Mouse (Mus musculus): Measurements from ENCODE around the gene Atp5h.

Atp5h gene

DNA sequence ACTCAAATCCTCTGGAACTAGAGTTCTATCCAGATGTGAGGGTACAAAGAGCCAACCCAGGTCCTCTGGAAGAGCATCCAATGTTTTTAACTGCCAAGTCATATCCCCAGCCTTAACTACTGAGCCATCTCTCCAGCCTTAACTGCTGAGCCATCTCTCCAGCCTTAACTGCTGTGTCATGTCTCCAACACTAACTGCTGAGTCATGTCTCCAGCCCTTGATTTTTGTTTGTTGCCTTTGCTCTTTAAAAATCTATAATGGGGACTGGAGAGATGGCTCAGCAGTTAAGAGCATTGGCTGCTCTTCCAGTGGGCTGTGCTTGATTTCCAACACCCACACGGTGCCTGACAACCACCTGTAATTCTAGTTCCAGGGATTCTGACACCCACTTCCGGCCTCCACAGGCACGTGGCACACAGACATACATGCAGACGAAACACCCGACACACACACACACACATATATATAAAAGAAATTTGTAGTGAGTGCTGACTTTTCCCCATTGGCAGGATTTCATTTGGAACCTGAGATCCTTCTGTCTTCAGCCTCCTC is 17.9 kb upstream of the Atp5h start:
- no peak for DNase-seq (ENCODE audit: low spot score)

DNA sequence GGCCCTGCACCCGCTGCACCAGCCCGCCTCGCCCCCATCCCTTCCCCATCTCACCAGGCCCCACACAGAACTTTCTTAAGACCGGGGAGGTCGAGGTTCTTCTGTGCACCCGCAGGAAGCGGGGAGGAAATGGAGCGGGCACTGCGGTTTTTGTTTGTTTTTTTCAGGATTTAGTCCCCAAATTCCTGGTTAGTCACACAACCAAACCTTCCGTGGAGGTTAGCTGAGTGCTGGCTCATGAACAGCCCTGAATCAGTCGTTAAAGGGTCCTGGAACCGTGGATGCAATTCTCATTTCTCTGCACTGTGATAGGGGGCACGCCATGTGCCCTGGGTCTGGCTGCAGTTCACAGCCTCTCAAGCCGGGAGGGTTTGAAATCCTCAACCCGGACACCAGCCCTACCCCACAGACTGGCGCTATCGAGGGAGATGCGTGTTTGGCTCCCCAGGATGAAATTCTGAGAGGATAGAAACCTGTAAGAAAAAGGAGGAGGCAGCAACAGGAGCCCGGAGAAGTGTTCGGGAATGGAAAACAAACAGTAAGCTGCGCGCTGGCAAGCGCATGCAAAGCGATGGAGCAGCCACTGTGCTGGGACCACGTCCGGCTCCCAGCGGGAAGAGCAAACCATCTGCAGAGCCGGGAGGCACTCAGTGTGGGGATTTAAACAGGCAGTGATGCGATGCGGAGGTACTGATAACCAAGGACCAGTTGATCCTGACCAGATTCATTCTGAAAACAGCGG is 16.0 kb upstream of the Atp5h start:
- no peak for DNase-seq (ENCODE audit: low spot score)

GRCm38 (mm10) chr11:115433342-115433741 is 13.6 kb upstream of the Atp5h start:
- DNase-seq (ENCODE audit: low spot score): no peak

GRCm38 (mm10) chr11:115432814-115433213 is 13.1 kb upstream of the Atp5h start:
- no peak for DNase-seq (ENCODE audit: low spot score)

DNA sequence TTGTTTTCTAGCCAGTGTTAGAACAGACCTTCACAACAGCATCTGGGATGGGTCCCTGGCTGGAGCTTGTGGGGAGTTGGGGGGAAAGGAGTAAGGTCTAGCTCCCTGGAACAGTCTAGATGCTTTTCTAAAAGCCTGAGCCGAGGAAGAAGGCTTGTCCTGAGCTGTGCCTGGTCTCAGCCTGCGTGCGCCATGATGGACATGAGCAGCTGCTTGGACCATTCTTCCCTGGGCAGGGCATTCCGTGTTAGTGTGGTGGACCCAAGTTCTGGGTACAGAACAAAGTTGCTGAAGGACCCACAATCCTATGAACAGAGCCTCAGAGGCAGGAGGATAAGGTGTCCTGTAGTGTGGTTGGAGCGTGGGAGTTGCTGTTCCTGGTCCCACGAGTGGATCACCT is 10.8 kb upstream of the Atp5h start:
- DNase-seq (ENCODE audit: low spot score): no peak

DNA sequence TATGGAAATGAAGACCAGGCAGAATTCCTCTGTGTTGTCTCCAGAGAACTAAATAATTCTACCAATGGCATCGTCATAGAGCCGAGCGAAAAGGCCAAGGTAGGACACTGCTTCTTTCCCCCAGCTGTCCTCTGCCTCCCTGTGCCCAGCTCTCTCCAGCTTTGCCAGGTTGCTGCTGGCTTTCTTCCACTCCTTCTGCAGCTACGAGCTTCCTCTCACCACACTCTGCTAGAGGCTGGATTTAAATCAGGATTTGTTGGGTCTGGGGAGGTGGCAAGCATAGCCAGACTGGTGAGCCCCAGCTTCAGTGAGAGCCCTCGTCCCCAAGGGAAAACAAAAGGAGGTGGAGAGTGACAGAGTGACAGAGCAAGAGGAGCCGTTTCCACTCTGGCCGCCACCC is 9.5 kb upstream of the Atp5h start:
- no peak for DNase-seq (ENCODE audit: low spot score)

DNA sequence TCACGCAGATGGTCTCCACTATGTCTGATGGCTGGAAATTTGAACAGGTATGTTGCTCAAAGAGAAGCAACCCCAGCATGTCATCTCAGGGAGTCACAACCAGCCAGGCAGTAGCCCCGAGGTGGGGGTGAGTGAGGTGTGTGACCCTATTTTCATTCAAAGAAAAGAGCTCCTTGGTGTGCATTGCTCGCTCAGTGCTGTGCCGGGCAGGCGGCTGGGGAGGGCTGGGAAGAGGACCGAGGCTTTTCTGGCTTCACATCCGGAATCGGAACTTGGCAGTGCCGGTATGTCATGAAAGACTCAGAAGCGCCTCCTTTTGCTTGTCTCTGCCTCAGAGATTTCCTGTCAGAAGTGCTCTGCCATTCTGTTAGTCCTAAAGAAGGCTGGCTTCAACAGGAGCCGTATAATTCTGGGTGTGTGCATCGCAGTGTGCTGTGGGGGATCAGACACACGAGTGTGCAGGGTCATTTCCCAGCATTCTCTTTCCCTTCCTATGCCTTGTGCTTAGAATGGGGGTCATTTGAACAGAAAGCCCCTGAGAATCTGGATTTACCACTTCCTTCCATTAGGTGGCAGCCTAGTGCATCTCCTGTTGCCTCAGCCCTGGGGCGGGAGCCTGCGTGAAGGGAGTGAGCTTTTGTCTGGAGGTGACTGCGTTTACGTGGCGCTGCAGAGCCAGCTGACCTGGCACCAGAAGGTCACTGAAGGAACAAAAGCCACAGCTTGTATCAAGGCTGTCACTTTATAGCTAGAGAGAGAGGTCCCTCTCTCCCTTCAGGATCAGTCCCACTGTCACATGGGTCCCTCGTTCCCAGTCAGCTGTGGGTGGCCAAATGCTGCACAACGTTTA is 7.9 kb upstream of the Atp5h start:
- DNase-seq (ENCODE audit: low spot score): no peak

- DNase-seq (ENCODE audit: low spot score): no peak
Observed at GRCm38 (mm10) chr11:115425671-115426070, 5.9 kb upstream of the Atp5h start.

DNA sequence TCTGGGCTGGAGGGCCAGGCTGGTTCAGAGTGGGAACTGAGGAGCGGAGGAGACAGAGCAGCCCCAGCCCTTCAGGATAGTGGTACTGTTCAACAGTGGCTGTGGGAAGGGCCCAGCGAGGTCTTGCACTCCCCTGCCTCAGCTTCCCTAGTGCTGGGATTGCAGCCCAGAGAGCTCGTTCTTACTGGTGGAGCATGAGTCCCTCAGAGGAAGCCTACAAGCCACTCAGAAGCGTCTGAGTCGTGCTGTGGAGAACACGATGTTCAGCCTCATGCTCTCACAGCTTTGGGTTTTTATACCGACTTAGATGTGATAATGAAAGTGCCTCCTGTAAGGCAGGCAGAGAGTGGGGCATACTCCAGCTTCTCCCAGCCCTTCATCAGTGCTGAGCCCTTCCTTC is 4.9 kb upstream of the Atp5h start:
- no peak for DNase-seq (ENCODE audit: low spot score)

- DNase-seq (ENCODE audit: low spot score): no peak
Observed at GRCm38 (mm10) chr11:115423091-115423490, 3.3 kb upstream of the Atp5h start.

DNA sequence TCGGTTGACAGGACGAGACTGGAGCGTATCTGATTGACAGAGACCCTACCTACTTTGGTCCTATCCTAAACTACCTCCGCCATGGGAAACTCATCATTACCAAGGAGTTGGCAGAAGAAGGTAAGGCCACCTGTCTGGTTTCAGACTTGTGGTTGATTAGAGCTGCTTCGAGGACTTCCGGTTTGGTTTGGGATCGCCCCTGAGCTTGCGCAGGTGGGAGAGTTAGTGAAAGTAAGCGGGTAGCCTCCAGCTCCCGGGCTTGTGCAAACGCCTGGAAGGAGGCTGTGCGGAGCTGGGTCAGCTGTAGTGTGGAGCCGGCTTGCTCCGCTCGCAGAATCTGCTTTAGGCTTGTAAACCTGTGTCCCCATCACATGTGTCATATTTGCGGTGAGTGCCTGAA is 2.2 kb upstream of the Atp5h start:
- no peak for DNase-seq (ENCODE audit: low spot score)

DNA sequence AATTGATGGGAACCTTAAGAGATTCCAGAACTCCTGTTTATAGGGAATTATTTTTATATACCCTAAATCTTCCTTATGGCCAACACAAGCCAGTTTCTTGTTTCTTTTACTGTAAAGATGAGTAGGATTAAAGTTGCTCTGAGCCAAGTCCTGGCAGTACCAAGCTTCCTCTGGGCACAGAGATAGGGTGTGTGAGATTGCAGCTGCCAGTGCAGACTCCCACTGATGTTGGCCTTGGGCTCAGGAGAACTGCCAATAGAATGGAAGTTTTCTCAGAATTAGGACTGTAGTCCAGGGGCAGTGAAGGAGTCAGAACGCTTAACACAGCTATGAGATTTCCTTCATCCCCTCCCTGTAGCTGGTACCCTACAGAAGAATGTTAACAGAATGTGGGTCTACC is 1.6 kb upstream of the Atp5h start:
- DNase-seq (ENCODE audit: low spot score): no peak

DNA sequence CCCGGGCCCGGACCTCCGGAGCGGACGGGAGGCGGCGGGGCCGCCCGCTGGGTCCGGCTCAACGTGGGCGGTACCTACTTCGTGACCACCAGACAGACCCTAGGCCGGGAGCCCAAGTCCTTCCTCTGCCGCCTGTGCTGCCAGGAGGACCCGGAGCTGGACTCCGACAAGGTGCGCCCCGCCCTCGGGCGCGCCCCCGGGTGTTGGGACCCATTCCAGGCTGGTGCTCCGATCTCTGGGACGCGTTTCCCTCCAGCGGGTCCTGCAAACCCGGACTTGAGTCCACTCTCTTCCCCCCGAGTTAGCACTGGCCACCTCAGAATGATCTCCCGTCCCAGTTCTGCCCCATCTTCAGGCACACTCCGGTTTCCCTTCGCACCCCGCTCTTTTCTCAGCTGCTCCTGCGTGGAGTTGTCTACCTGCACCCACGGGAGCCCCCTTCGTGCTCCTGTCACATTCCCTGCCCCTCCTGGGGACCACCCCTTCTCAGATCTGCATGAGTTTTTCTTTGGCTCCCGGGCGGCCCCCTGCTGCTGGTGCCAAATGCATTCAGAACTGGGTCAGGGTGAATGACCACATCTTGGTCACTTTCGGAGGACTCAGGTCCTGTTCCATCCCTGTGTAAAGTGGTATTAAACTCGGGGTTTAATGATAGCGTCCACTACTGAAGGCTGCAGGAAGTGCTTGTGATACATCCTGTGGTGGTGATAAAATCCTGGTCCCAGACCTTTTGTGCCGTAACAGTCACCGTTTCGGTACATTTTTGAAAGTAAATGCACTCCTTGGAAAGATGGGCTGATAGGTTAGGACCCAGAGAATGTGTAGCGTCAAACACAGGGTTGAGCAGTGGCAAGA is 801 bp upstream of the Atp5h start:
- peak; percentile 37 for DNase-seq (ENCODE audit: low spot score)

DNA sequence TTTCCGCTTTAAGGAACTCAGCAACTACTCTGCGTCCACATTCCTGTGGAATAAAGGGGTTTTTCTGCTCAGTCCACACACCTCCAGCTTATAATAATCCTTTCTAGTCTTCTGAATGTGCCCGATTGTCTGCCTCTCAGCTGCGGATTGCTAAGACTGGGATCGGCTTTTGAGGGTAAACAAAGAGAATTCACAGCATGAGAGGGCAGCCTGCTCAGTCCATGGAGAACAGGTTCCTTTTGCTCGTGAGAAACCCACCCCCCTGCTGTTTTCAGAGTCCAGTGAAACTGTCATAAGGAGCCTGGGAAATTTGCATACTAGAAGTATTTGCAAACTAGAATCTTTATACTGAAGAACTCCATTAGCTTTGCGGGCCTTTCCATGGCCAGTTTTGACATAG is 10.2 kb downstream of the Atp5h start:
- no peak for DNase-seq (ENCODE audit: low spot score)

GRCm38 (mm10) chr11:115408266-115408920 is 11.4 kb downstream of the Atp5h start:
- DNase-seq (ENCODE audit: low spot score): no peak

DNA sequence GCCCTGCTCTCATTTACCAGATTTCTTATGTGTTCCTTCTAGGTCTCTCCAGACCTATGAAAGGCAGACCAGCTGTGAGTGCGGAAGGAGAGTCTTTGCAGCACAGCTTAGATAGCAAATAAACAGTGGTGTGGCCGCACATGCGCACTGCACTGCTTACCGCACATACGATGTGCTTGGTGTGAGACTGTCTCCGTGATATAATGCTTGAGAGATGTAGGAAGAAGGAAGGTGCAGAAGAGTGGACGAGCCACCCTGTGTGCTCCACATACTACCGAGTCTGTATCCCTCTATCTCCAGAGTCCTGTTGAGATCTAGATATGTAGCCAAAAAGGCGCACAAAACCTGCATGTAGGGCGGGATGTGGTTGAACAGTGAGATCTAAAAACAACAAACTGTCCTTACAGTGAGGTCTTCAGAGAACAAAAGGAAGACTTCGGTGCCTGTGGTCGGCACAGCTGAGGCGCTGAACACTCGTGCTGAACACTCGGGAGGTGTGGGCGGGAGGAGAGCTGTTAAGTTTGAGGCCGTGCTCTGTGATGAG is 12.8 kb downstream of the Atp5h start:
- no peak for DNase-seq (ENCODE audit: low spot score)

GRCm38 (mm10) chr11:115405723-115406122 is 14.0 kb downstream of the Atp5h start:
- no peak for DNase-seq (ENCODE audit: low spot score)

DNA sequence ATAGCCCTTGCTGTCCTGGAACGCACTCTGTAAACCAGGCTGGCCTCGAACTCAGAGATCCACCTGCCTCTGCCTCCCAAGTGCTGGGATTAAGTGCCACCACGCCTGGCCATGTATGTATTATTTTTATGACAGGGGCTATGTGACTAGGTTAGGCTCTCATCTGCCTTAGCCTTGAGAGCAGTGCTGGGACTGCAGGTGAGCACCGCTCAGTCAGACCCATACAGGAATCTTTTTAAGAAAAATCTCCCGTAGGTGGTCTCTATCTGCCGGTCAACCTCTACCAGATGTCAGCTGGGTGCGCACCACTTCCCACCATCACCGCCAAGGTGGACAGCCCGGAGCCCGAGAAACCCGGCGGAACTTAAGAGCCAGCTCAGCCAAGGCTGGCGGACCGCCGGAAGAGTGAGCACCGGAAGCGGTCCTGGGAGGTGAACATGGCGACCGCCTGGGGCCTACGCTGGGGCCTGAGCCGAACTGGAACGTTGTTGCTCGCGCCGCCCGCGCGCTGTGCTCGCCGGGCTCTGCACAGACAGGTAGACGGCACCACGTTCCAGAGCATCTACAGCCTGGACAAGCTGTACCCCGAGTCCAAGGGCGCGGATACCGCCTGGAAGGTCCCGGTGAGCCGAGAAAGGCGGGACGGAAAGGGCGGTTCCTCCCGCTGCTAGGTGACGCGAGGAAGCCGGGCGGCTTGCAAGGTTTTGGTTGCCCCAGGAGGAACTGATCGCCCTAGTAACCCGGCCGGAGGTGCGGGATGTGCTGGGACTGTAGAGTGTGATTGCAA is 16.2 kb downstream of the Atp5h start, which contains the start of gene Mrpl58:
TSS of gene Mrpl58 (plus strand) at position 415 of the 787 bp plus-strand sequence.
- DNase-seq (ENCODE audit: low spot score): no peak

- DNase-seq (ENCODE audit: low spot score): no peak
Observed at GRCm38 (mm10) chr11:115400630-115401391, 19.0 kb downstream of the Atp5h start.

- DNase-seq (ENCODE audit: low spot score): no peak
Observed at GRCm38 (mm10) chr11:115400126-115400525, 19.6 kb downstream of the Atp5h start.

All from urinary bladder, postnatal 10 days (tissue).